Mouse (Mus musculus): ENCODE measurements around the gene Dntt.

- TF ChIP-seq TAL1 (conservative IDR thresholded peaks at IDR 0.05; ENCODE audit: low read depth, low read length) (no peak), CTCF (IDR thresholded peaks at IDR 0.05; ENCODE audit: low read depth, low read length) (no peak), GATA1 (IDR thresholded peaks at IDR 0.05; ENCODE audit: borderline replicate concordance, low read length) (no peak), POLR2AphosphoS5 (IDR thresholded peaks at IDR 0.05; ENCODE audit: insufficient replicate concordance, low read depth, low read length) (no peak)
Observed at GRCm38 (mm10) chr19:40988856-40989255, 40.2 kb upstream of the Dntt start.

All from G1E (cell line).